Mouse (Mus musculus) c-Kit-positive CD71-negative TER-119-negative erythroid progenitor cells, embryonic 14.5 days (primary cell): ENCODE results near the gene Ccdc181.
A peak's percentile ranks its signal among the peaks of the same experiment; 100 is the strongest.

Experiments used
- DNase-seq: peaks from one replicate; pipeline ENCODE4 v3.0.0-alpha.2; 2013; ENCODE audit warnings: low read depth

Ccdc181 gene

GRCm38 (mm10) chr1:164287406-164287805 is 12.0 kb downstream of the Ccdc181 start:
- DNase-seq = no peak

GRCm38 (mm10) chr1:164292040-164292439 is 16.7 kb downstream of the Ccdc181 start:
- no peak for DNase-seq

- no peak for DNase-seq
These were observed 18.7 kb downstream of the Ccdc181 start for GRCm38 (mm10) chr1:164294071-164294470.

- no peak for DNase-seq
These were observed 21.1 kb downstream of the Ccdc181 start for GRCm38 (mm10) chr1:164296473-164296872.

DNA sequence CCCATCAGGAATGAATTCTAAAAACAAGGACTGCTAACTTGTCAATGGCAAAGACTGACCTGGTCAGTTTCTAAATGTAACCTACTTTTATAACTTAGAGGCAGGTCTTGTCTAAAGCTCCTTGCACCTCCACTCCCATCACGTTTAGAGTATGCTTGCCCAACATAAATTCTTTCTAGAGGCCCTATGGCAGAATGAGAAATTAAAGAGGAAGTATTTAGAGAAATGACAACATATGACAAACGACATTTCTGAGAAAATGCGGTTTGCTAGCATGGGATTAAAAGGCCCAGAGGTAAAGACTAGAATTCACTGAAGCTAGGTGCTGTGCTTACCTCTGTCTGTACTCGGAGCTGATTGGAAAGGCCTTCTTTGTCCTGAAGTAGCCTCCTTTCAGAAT is 26.6 kb downstream of the Ccdc181 start:
- DNase-seq = no peak

- DNase-seq = no peak
These were observed 28.4 kb downstream of the Ccdc181 start, which contains the start of gene Nme7 for GRCm38 (mm10) chr1:164303821-164304220. Nme7 (plus strand) TSS chr1:164304121.

- DNase-seq = peak; percentile 99
These were observed 31.9 kb downstream of the Ccdc181 start, which contains the start of gene Blzf1 for GRCm38 (mm10) chr1:164307124-164307751. Blzf1 (minus strand) TSS chr1:164307489.

DNA sequence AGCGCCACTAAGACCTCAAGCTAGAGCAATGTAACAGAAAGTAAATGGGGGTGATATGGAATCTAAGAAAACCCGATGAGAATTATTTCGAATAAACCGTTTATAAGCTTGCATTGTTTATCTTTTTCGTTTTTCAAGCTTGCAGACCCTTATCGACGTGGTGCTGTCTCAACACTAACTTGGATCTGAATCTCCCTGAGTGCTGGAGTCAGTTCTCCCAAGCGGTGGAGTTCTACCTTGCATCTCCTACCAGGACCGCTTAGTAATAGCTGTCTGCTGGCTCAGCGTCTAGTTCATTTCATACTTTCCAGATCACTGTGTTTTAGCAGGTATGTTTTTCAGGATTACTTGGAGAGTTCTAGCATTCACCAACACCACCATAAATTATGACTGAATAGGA is 32.5 kb downstream of the Ccdc181 start:
- no peak for DNase-seq

- DNase-seq = no peak
These were observed 38.7 kb downstream of the Ccdc181 start for GRCm38 (mm10) chr1:164314085-164314484.

DNA sequence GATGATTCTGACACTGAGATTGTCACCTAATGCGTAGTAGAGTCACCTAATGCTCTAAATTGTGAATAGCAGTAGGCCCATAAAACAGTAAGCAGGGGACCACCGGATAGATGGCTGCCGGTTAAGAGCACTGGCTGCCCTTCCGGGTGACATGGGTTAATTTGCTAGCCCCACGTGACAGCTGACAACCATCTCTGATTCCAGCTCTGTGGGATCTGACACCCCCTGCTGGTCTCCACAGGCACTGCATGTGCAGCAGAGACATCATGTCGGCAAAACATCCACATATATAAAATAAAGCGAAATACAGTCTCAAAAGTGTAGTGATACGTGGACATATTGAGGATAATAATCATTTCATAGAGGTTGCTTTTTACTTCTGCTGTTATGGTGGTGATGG is 39.9 kb downstream of the Ccdc181 start:
- no peak for DNase-seq

DNA sequence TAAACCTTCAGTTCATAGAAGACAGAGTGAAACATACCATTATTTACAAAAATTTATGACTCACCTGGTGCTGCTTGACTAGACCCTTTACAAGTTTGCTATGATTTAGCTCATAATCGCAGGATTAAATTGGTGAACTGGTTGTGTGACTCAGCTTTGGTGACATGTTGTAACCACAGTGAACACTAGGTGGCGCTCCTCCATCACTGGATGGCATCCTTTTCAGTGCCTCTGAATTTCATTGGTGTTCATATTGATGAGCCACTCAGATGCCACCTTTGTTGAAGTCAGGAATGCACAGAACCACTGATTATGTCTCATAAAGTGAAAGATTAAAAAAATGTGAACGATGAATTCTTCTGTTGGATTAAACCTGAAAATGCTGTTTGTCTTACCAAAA is 41.3 kb downstream of the Ccdc181 start:
- DNase-seq = peak; percentile 62

- DNase-seq = no peak
These were observed 41.9 kb downstream of the Ccdc181 start for GRCm38 (mm10) chr1:164317261-164317660.

- DNase-seq = no peak
These were observed 43.1 kb downstream of the Ccdc181 start for GRCm38 (mm10) chr1:164318474-164318873.

DNA sequence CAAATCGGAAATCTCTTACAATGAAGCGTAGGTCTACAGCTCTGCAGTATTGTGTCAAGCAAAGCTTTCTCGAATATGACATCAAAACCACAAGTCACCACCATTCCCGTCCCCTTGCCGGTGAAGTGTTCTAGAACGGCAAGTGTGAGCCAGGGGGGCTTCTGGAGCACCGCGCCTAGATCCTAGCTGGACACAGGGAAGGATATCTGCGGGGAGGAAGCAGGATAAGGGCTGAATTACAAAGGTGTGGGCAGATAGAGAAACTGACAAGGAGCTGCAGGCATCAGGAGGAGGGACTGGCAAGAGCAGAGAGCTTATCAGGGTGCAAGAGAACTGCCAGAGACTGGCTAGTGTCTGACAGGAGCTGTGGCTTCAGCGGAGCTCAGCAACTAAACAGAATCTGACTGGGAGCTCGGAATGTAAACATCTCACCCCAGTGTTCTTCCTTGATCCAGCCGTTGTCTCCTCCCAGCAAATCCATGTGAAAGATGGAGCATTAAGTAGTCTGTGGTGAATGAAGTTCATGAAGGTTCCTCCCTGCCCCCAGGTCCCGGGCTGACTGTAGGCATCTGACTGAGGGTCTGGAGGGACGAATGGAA is 44.3 kb downstream of the Ccdc181 start:
- DNase-seq = no peak

DNA sequence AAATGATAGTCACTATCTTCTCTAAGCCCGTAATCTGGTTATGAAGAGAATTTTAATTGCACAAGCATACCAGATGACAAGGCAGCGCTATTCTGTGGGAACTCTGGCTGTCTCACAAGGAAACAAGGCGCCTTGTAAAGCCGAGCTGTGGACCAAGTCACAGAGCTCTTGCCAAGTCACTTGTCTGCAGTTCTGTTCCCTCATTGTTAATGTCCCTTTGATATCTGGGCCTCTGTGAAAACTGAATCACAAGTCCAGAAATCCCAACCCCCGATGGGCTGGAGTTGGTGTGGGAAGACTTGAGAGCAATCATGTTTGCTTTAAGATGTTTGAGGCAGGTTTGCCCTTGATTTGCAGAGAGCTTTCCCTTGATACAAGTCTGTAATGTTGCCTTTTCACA is 45.3 kb downstream of the Ccdc181 start:
- DNase-seq = no peak

DNA sequence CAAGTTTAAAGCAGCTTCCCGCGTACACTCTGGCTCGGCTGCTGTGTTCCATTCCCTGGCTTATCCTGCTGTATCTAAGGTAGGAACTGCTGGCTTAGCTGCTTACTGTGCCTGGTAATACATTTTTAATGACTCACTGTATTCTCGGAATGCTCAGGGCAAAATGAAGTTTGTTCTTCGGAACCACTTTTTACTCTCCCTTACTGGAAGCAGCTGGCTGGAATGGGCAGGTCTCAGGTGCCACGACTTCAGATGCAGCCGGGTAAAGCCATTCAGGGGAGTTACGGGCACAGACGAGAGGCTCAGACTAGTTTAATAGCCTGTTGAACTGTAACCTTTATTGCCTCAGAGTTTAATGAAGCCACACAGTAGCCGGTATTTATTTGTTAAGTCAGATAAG is 46.0 kb downstream of the Ccdc181 start:
- no peak for DNase-seq

DNA sequence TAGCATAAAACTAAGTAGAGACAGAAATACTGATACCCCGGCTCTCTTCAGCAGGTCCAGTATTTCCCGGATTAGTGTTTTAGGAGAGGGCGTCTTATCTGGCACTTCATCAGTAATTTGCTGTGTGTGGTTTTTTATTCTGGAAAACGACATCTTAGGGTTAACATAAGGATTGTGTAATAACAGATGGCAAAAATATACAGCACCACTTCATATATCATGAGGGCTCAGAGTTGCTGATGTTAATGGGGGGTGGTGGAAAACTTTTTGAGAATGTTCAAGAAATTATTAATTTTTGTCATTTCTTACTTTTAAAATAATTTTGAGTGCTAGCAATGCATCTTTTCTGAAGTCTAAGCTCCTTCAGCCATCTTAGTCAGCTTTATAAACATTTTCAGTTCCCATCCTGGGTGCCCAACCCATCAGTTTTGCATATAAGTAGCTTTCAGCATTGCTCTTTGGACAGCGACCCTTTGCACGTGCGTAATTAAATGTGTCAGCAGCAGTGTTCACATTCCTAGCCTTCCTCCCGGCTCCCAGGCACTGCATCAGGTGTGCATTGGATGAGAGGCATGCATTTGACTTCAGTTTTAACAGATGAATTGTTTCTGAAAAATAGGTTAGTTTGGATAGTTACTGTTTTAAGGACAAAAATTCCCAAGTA is 47.7 kb downstream of the Ccdc181 start:
- no peak for DNase-seq

DNA sequence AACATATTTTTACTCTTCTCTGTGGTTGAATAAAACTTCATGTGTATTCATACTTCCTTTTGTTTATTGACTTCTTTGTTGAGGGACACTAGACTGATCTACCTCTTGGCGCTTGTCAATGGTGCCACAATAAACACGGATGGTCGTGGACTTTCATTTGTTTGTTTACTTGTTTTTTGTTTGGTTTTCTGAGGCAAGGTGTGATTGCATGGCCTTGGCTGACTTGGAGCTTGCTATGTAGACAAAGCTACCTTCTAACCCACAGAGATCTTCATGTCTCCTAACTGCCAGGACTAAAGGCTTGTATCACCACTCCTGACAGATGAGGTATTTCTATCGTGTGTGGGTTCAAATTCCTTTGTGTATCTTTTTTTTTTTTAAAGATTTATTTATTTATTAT is 48.8 kb downstream of the Ccdc181 start:
- no peak for DNase-seq

DNA sequence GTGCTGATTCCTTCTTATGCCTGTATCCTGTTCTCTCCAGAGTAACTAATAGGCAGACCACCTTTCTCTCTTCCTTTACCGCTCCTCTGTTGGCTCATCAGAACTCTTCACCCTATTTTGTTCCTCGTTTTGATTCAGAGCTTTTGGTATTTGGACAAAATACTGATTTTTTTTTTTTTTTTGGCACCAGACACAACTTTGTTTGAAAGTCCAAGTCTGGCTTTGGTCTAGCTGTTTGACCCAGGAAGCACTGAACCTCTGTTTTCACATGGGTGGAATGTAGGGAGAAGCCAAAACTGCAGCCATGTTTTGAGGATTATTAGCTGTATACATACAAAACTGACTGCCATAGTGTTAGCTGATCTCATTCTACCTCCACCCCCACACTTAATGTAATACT is 49.5 kb downstream of the Ccdc181 start:
- no peak for DNase-seq

GRCm38 (mm10) chr1:164326600-164327155 is 51.3 kb downstream of the Ccdc181 start:
- DNase-seq = no peak

DNA sequence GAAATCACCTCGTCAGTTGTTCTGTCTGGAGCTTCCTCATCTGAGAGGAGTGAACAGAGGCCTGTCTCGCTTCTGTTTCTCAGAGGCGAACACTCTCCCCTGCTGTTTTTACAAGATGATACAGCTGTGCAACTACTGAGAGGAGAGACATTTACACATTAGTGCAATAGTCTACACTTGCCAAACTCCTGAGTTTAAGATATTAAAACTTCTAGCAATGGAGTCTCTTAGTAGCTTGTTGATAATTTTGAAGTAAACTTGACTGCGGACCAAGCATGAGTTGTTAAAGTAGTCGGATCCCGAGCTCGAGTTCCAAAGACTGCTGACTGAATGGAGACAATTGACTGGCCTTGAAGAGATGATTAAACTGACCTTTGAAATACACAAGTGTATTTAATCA is 52.4 kb downstream of the Ccdc181 start:
- DNase-seq = no peak

DNA sequence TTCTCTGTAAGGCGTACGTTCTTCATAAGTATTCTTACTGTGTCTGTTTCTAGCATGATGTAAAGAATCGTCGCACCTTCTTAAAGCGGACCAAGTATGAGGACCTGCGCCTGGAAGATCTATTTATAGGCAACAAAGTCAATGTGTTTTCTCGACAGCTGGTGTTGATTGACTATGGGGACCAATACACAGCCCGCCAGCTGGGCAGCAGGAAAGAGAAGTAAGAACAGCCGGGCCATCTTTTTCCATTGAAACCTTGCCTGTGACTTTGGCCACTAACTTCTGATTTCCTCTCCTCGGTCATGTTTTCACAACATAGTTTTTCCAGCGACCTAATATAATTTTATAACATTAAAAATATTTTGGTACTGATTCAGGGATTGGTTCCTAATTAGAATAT is 57.2 kb downstream of the Ccdc181 start:
- no peak for DNase-seq

DNA sequence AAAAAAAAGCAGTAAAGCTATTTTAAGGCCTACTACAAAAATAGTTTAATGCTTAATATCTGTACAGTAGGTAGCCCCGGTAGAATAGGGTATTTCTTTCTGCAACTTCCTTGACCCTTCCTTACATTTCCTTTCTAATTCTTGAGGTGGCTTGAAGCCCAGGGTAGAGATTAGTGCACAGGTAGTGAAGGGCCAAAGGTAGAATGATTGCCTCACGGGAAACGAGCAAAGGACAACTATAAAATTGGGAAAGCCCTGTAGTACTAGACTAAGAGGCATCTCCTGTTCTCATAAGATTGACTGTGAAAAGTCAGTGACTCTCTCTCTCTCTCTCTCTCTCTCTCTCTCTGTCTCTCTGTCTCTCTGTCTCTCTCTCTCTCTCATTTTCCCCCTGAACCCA is 60.0 kb downstream of the Ccdc181 start:
- no peak for DNase-seq
